Mouse (Mus musculus) kidney, postnatal 0 days (tissue): ENCODE data around the gene Ccnd1. TPM values are rescaled to one million over a fixed set of nuclear protein-coding genes. Genes with fewer than 3 reads are reported as not detected.

Experiments used
- ATAC-seq: fragments of 200-750 bp; cut with Nextera tagmentation; replicated peaks from 2 replicates; pipeline ENCODE4 v1.8.0; 2017; ENCODE audit warnings: low read depth, moderate number of reproducible peaks, moderate TSS enrichment, moderate library complexity; ENCODE audit not compliant: low FRiP score
- DNase-seq: peaks from one replicate; pipeline ENCODE4 v3.0.0-alpha.2; 2016; ENCODE audit warnings: low spot score
- H3K27ac ChIP-seq: fragments of 300-500 bp; sonication (generic); 2 replicates; pipeline ENCODE4 v1.5.1; 2014; ENCODE audit warnings: mild to moderate bottlenecking
- H3K27me3 ChIP-seq: fragments of 300-500 bp; sonication (generic); 2 replicates; pipeline ENCODE4 v1.6.1; 2014; ENCODE audit warnings: low read length, mixed read lengths; ENCODE audit not compliant: insufficient read depth
- H3K36me3 ChIP-seq: fragments of 300-500 bp; sonication (generic); 2 replicates; pipeline ENCODE4 v1.6.1; 2014; ENCODE audit warnings: low read length, mixed read lengths; ENCODE audit not compliant: insufficient read depth
- H3K4me1 ChIP-seq: fragments of 300-500 bp; sonication (generic); replicated peaks from 2 replicates; pipeline ENCODE4 v1.6.1; 2014; ENCODE audit warnings: antibody characterized with exemption, low read length, mixed read lengths; ENCODE audit not compliant: insufficient read depth
- H3K4me2 ChIP-seq: fragments of 300-500 bp; sonication (generic); 2 replicates; pipeline ENCODE4 v1.6.1; 2014; ENCODE audit warnings: mild to moderate bottlenecking, low read length, moderate library complexity, mixed read lengths
- H3K4me3 ChIP-seq: fragments of 300-500 bp; sonication (generic); replicated peaks from 2 replicates; pipeline ENCODE4 v1.5.1; 2014; ENCODE audit warnings: low read depth, low read length
- H3K9ac ChIP-seq: fragments of 300-500 bp; sonication (generic); 2 replicates; pipeline ENCODE4 v1.6.1; 2014; ENCODE audit warnings: low read depth, low read length
- H3K9me3 ChIP-seq: fragments of 300-500 bp; sonication (generic); replicated peaks from 2 replicates; pipeline ENCODE4 v1.6.1; 2016; ENCODE audit warnings: low read length, inconsistent platforms, mixed read lengths
- CTCF ChIP-seq: IDR thresholded peaks from 2 replicates; pipeline ENCODE4 v1.5.1; 2016; ENCODE audit warnings: antibody characterized with exemption, low read depth, mild to moderate bottlenecking, moderate library complexity
- WGBS: fragments of 180-500 bp; shearing (Covaris S2); extraction: QIAGEN DNeasy Blood & Tissue Kit; methylation state at CpG from one replicate; pipeline ENCODE4 v1.1.7; 2014; 5-methylcytosine and 5-hydroxymethylcytosine counted together
- polyA plus RNA-seq: library from polyadenylated mRNA; unstranded; fragments of >200 nt; fragmentation: Nextera tagmentation; extraction: Ambion mirVana; gene quantifications from 2 replicates; pipeline ENCODE4 v1.2.1, GENCODE M21; 2015

Gene Ccnd1
- polyA plus RNA-seq, 1 experiment from 2014 or later: 212 TPM

- no peak for ATAC-seq
- H3K9me3 ChIP-seq: no peaks in the 10 kb centered on the region
- TF ChIP-seq CTCF: no peak
- 69% methylated on average over 5 of the region's 5 CpGs for WGBS
- peaks cover 44% of the 10 kb centered on the region for H3K36me3 ChIP-seq
- no peak overlapping the region for H3K4me3 ChIP-seq
- no peak for DNase-seq
- peaks cover under 1% of the 10 kb centered on the region; the same call in 1 of the 2 replicates for H3K4me1 ChIP-seq
- H3K27me3 ChIP-seq: no peaks in the 10 kb centered on the region
- 0 out of 2 replicates have a peak overlapping the region, but pooled peaks have one; percentile 11 for H3K4me2 ChIP-seq
- no peak overlapping the region for H3K9ac ChIP-seq
- H3K27ac ChIP-seq: no peak overlapping the region
These were observed 4.8 kb downstream of the Ccnd1 start for GRCm38 (mm10) chr7:144934901-144935300.

GRCm38 (mm10) chr7:144933796-144934195, 5.9 kb downstream of the Ccnd1 start:
- ATAC-seq (no peak), DNase-seq (no peak)
- peaks cover 52% of the 10 kb centered on the region for H3K36me3 ChIP-seq
- peak overlapping the region; percentile 13; the same call in 1 of the 2 replicates for H3K27ac ChIP-seq
- H3K4me2 ChIP-seq: no peak overlapping the region
- WGBS: 81% methylated on average over 8 of the region's 8 CpGs
- H3K9me3 ChIP-seq: no peaks in the 10 kb centered on the region
- TF ChIP-seq CTCF: no peak
- H3K27me3 ChIP-seq: no peaks in the 10 kb centered on the region
- no peak overlapping the region for H3K9ac ChIP-seq
- no peak overlapping the region for H3K4me3 ChIP-seq
- no peaks in the 10 kb centered on the region; the same call in 1 of the 2 replicates for H3K4me1 ChIP-seq

- ATAC-seq: no peak
- 71% methylated on average over 3 of the region's 3 CpGs for WGBS
- H3K27ac ChIP-seq: no peak overlapping the region
- H3K4me1 ChIP-seq: no peaks in the 10 kb centered on the region; the same call in 1 of the 2 replicates
- H3K9ac ChIP-seq: no peak overlapping the region
- H3K9me3 ChIP-seq: no peaks in the 10 kb centered on the region
- H3K27me3 ChIP-seq: no peaks in the 10 kb centered on the region
- H3K4me2 ChIP-seq: no peak overlapping the region
- TF ChIP-seq CTCF: no peak
- H3K4me3 ChIP-seq: no peak overlapping the region
- no peak for DNase-seq
- peaks cover 52% of the 10 kb centered on the region for H3K36me3 ChIP-seq
These were observed 6.4 kb downstream of the Ccnd1 start for GRCm38 (mm10) chr7:144933336-144933735.

GRCm38 (mm10) chr7:144932389-144932937, 7.3 kb downstream of the Ccnd1 start:
- Histone ChIP-seq H3K27ac (no peak overlapping the region), H3K27me3 (no peaks in the 10 kb centered on the region), H3K4me3 (no peak overlapping the region), H3K9ac (no peak overlapping the region), H3K4me1 (no peaks in the 10 kb centered on the region; the same call in 1 of the 2 replicates), H3K9me3 (no peaks in the 10 kb centered on the region), H3K4me2 (no peak overlapping the region), H3K36me3 (peaks cover 52% of the 10 kb centered on the region)
- 67% methylated on average over 18 of the region's 18 CpGs for WGBS
- DNase-seq: no peak
- ATAC-seq: no peak
- no peak for TF ChIP-seq CTCF

- Histone ChIP-seq H3K27me3 (no peaks in the 10 kb centered on the region), H3K4me2 (no peak overlapping the region), H3K9ac (no peak overlapping the region), H3K9me3 (no peaks in the 10 kb centered on the region), H3K4me1 (no peaks in the 10 kb centered on the region; the same call in 1 of the 2 replicates), H3K36me3 (peaks cover 52% of the 10 kb centered on the region), H3K4me3 (no peak overlapping the region), H3K27ac (no peak overlapping the region)
- peak; percentile 70 for TF ChIP-seq CTCF
- DNase-seq (peak; percentile 76), ATAC-seq (no peak)
- 26% methylated on average over 3 of the region's 3 CpGs for WGBS
These were observed 7.9 kb downstream of the Ccnd1 start for GRCm38 (mm10) chr7:144931778-144932177.

- Histone ChIP-seq H3K4me3 (no peak overlapping the region), H3K27ac (no peak overlapping the region), H3K36me3 (peaks cover 41% of the 10 kb centered on the region), H3K4me1 (no peaks in the 10 kb centered on the region), H3K9me3 (no peaks in the 10 kb centered on the region), H3K9ac (no peak overlapping the region), H3K27me3 (no peaks in the 10 kb centered on the region), H3K4me2 (no peak overlapping the region)
- no peak for ATAC-seq
- TF ChIP-seq CTCF: no peak
- WGBS: 68% methylated on average over 5 of the region's 5 CpGs
- DNase-seq: no peak
These were observed 9.8 kb downstream of the Ccnd1 start for GRCm38 (mm10) chr7:144929931-144930330.

GRCm38 (mm10) chr7:144929506-144929905, 10.2 kb downstream of the Ccnd1 start:
- ATAC-seq: no peak
- Histone ChIP-seq H3K4me2 (no peak overlapping the region), H3K36me3 (peaks cover 40% of the 10 kb centered on the region), H3K4me3 (no peak overlapping the region), H3K27ac (no peak overlapping the region), H3K9me3 (no peaks in the 10 kb centered on the region), H3K27me3 (no peaks in the 10 kb centered on the region), H3K4me1 (no peaks in the 10 kb centered on the region), H3K9ac (no peak overlapping the region)
- no peak for TF ChIP-seq CTCF
- WGBS: 76% methylated on average over 8 of the region's 8 CpGs
- DNase-seq: no peak
